Mouse (Mus musculus): ENCODE measurements around the gene Sema4g. TPM values are rescaled to one million over a fixed set of nuclear protein-coding genes. Genes with fewer than 3 reads are reported as not detected.

Sema4g gene
- polyA plus RNA-seq, 1 experiment, result 0.53 TPM

DNA sequence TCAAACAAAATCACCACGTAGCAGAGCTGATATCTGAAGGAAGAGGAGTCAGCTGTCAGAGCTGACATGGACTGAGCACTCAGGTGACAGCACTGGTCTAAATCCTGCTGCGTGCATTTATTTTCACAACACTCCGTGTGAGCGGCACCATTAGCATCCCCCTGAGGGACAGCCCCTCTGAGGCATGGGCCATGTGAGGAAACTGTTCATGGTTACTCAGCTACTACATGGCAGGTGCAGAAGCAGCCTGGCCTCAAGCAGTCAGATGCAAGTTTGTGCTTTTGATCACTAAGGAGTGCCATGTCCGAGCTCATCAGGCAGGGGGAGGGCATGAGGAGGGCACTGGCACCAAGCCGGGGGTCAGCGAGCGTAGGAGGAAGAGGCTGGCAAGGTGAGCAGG, 10.7 kb downstream of the Sema4g start:
- TF ChIP-seq GATA1 (IDR thresholded peaks at IDR 0.05; ENCODE audit: borderline replicate concordance, low read length) (no peak), FLI1 (IDR thresholded peaks at IDR 0.05; ENCODE audit: low read length) (no peak)
- Histone ChIP-seq H3K9me3 (no peaks in the 10 kb centered on the region), H3K4me1 (peaks cover 42% of the 10 kb centered on the region), H3K4me3 (replicated peaks) (no peak overlapping the region), H3K36me3 (replicated peaks; ENCODE audit: low read length) (peaks cover 41% of the 10 kb centered on the region), H3K27me3 (replicated peaks) (peaks cover 28% of the 10 kb centered on the region)

DNA sequence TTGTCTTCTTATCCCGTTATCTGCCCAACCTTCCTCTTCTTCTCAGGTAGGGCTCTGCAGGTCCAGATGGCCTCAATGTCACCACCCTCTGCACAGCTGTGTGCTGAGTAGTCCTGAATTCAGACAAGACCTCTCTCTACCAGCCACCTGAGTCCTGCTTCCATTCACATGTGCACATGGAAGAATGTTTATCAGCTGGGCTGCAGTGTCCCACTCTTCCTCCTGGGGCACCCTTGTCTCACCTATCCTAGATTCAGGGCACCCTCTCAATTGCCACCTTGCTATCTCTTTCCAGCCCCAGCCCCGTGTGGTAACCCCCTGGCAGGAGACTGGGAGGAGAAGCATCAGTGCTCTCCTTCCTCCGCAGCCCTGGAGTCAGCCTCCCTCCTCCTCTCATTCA, 13.4 kb downstream of the Sema4g start:
- TF ChIP-seq FLI1 (IDR thresholded peaks at IDR 0.05; ENCODE audit: low read length) (no peak), GATA1 (IDR thresholded peaks at IDR 0.05; ENCODE audit: borderline replicate concordance, low read length) (no peak)
- Histone ChIP-seq H3K4me1 (peaks cover 51% of the 10 kb centered on the region), H3K36me3 (replicated peaks; ENCODE audit: low read length) (peaks cover 48% of the 10 kb centered on the region), H3K27me3 (replicated peaks) (peaks cover 13% of the 10 kb centered on the region), H3K9me3 (no peaks in the 10 kb centered on the region), H3K4me3 (replicated peaks) (peak overlapping the region; percentile 7)

DNA sequence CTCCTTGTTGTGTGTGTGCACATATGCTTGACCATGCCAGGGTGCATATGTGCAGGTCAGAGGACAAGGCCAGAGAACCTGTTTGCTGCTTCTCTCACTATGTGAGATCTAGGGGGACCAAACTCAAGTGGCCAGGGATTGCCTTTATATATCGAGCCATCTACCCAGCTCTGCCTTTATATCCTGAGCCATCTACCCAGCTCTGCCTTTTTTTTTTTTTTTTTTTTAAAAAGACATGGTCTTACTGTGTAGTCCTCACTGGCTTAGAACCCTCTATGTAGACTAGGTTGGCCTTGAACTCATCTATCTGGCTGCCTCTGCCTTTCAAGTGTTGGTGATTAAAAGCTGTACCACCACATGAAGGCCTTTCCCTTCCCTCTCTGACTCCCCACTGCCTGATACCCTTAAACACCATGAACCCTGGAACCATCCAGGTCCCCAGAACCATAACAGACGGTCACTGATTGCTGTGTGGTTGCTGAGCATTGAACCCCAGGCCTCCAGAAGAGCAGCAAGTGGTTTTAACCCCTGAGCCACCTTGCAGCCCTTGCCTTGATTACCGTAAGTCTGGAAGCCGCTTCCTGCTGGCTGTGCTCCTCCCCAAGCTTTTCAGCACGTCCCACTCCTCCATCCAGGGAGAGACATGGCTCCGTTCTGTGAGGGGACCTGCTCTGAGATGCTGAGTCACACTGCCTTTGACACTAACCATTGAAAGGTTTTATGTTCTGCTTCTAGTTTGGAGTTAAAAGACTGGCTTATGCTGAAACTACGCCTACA, 15.0 kb downstream of the Sema4g start:
- H3K9me3 ChIP-seq, result no peaks in the 10 kb centered on the region

DNA sequence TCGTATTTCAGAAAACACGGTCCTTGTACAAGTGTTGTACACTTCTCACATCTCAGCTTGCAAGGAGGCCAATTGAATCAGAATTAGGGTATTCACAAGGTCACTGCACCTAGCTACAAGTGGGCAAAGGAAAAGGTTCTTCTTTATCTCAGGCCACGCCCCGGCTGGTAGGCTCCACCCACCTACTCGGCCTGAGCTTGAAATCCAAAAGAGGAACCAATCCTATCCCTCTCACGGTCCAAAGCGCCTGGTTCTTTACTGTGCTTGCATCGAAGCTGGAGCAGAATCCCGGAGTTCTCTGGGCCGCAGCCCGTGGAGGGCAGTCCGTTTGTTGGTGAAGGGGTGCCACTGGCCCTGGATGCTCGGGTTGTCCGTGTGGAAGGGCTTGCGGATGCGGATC, 16.5 kb downstream of the Sema4g start, which contains the start of gene Twnk:
Gene Twnk, plus strand, starts transcription at position 220 of the 400 bp plus-strand sequence.
- Histone ChIP-seq H3K27me3 (replicated peaks) (no peaks in the 10 kb centered on the region), H3K36me3 (replicated peaks; ENCODE audit: low read length) (peaks cover 75% of the 10 kb centered on the region), H3K4me3 (replicated peaks) (peak within 1 kb of the TSS; percentile 100), H3K9me3 (no peaks in the 10 kb centered on the region), H3K4me1 (peaks cover 54% of the 10 kb centered on the region)
- TF ChIP-seq GATA1 (IDR thresholded peaks at IDR 0.05; ENCODE audit: borderline replicate concordance, low read length) (no peak), FLI1 (IDR thresholded peaks at IDR 0.05; ENCODE audit: low read length) (no peak)

More for the DNA sequence above, 15.0 kb downstream of the Sema4g start:
- Histone ChIP-seq H3K27me3 (replicated peaks) (peaks cover 3% of the 10 kb centered on the region), H3K36me3 (replicated peaks; ENCODE audit: low read length) (peaks cover 62% of the 10 kb centered on the region), H3K4me3 (replicated peaks) (no peak overlapping the region), H3K4me1 (peaks cover 50% of the 10 kb centered on the region)
- no peak for TF ChIP-seq GATA1 (IDR thresholded peaks at IDR 0.05; ENCODE audit: borderline replicate concordance, low read length)
- TF ChIP-seq FLI1 (IDR thresholded peaks at IDR 0.05; ENCODE audit: low read length), result no peak

DNA sequence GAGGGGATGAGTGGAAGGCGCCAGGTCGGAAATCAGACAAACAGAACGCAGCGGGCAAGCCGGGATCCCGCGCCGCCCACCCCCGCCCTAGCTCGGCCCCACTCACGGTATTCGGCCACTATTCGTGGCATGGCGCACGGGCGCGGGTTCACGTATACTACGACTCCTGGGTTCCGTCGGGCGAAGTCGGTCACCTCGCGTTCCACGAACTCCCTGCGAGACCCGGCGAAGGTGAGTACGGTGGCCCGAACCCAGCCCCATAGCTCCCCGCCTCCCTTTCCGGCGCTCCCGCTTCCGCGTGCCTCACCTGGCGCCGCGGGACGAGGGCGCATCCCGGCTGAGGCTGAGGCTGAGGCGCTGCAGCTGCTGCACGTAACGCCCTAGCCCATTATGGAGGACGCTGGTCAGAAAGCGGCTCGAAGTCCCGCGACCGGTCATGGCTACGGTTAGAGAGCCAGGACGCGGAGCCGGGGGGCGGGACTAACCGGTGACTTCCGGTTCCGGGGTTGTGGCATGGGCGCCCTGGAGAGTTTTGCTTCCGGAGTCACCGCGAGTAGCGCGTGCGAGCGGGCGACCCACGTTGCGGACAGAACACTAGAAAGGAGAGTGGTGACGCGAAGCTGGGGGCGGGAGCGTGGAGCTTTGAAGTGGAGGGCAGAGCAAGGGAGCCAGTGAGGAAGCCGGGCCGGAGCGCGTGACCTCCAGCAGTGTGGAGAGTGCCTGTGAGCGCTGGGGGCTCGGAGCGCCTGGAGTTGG, 17.2 kb downstream of the Sema4g start, which contains the start of gene Mrpl43:
Gene Mrpl43, minus strand, starts transcription at position 486 of the 756 bp plus-strand sequence.
- H3K27me3 ChIP-seq (replicated peaks), result no peaks in the 10 kb centered on the region
- H3K9me3 ChIP-seq, result no peaks in the 10 kb centered on the region
- peaks cover 75% of the 10 kb centered on the region for H3K36me3 ChIP-seq (replicated peaks; ENCODE audit: low read length)
- peaks cover 54% of the 10 kb centered on the region for H3K4me1 ChIP-seq
- peak within 1 kb of the TSS; percentile 100 for H3K4me3 ChIP-seq (replicated peaks)
- TF ChIP-seq FLI1 (IDR thresholded peaks at IDR 0.05; ENCODE audit: low read length) (peak; percentile 70; the same call in 1 of the 2 replicates), GATA1 (IDR thresholded peaks at IDR 0.05; ENCODE audit: borderline replicate concordance, low read length) (no peak)

DNA sequence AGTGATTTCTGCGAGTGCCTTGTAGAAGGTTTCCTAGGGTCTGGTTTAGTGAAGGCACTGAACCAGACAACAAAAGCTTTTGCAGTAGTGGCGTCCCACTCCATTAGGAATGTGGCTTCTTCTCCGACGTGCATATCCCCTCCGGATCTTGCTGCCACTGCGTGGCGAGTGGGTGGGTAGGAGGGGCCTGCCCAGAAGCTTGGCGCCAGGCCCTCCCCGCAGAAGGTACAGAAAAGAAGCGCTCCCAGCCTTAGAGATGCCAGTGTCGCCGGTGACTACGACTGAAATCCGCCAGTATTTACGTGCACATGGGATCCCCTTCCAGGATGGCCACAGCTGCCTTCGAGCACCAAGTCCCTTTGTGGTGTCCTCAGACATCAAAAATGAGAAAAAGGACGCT, 18.1 kb downstream of the Sema4g start:
- H3K36me3 ChIP-seq (replicated peaks; ENCODE audit: low read length), result peaks cover 76% of the 10 kb centered on the region
- no peak for TF ChIP-seq GATA1 (IDR thresholded peaks at IDR 0.05; ENCODE audit: borderline replicate concordance, low read length)
- no peak for TF ChIP-seq FLI1 (IDR thresholded peaks at IDR 0.05; ENCODE audit: low read length)
- H3K4me3 ChIP-seq (replicated peaks), result peak overlapping the region; percentile 100
- H3K9me3 ChIP-seq, result no peaks in the 10 kb centered on the region
- H3K27me3 ChIP-seq (replicated peaks), result no peaks in the 10 kb centered on the region
- H3K4me1 ChIP-seq, result peaks cover 54% of the 10 kb centered on the region

DNA sequence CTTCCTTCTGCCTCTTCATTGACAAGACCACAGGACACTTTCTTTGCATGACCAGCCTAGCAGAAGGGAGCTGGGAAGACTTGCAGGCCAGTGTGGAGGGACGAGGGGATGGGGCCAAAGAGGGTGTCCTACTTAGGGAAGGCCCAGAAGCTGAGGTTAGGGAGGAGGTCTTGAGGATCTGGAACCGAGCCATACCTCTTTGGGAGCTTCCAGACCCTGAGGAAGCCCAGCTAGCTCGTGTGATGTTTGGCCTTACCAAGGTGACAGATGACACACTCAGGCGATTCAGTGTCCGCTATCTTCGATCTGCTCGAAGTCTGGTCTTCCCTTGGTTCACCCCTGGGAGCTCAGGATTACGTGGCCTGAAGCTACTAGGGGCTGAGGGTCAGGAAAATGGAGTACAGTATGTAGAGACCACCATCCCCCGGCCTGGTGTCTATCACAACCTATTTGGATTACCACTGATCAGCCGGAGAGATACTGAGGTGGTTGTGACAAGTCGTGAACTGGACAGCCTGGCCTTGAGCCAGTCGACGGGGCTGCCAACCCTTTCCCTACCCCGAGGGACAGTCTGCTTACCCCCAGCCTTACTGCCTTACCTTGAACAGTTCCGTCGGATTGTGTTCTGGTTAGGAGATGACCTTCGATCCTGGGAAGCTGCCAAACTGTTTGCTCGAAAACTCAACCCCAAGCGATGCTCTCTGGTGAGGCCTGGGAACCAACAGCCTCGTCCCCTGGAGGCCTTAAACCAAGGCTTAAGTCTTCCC, 18.7 kb downstream of the Sema4g start:
- H3K27me3 ChIP-seq (replicated peaks), result no peaks in the 10 kb centered on the region

DNA sequence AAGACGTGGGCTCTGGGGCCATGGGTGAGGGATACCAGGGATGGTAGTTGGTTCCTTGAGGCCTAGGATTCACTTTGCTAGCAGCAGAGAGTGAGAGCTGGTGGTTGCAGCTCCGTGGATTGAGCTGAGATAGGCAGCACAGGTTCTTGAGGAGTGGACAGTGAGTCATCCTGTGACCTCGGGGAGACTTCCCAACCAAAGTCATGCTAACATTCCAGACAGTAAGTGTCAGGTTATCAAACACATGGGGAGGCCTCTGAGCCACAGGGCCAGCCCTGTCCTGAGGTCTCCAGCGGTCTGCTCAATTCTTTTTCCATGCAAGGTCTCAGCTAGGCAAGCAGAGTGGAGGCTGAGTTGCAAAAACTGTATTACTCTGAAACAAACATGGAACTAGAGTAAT, 21.7 kb downstream of the Sema4g start:
- Histone ChIP-seq H3K4me1 (peaks cover 60% of the 10 kb centered on the region), H3K36me3 (replicated peaks; ENCODE audit: low read length) (peaks cover 51% of the 10 kb centered on the region), H3K27me3 (replicated peaks) (no peaks in the 10 kb centered on the region), H3K9me3 (no peaks in the 10 kb centered on the region), H3K4me3 (replicated peaks) (no peak overlapping the region)
- no peak for TF ChIP-seq FLI1 (IDR thresholded peaks at IDR 0.05; ENCODE audit: low read length)
- no peak for TF ChIP-seq GATA1 (IDR thresholded peaks at IDR 0.05; ENCODE audit: borderline replicate concordance, low read length)

More for the DNA sequence above, 18.7 kb downstream of the Sema4g start:
- H3K4me3 ChIP-seq (replicated peaks), result peak overlapping the region; percentile 100
- H3K9me3 ChIP-seq, result no peaks in the 10 kb centered on the region
- TF ChIP-seq GATA1 (IDR thresholded peaks at IDR 0.05; ENCODE audit: borderline replicate concordance, low read length), result no peak
- no peak for TF ChIP-seq FLI1 (IDR thresholded peaks at IDR 0.05; ENCODE audit: low read length)
- H3K36me3 ChIP-seq (replicated peaks; ENCODE audit: low read length), result peaks cover 76% of the 10 kb centered on the region
- peaks cover 54% of the 10 kb centered on the region for H3K4me1 ChIP-seq

DNA sequence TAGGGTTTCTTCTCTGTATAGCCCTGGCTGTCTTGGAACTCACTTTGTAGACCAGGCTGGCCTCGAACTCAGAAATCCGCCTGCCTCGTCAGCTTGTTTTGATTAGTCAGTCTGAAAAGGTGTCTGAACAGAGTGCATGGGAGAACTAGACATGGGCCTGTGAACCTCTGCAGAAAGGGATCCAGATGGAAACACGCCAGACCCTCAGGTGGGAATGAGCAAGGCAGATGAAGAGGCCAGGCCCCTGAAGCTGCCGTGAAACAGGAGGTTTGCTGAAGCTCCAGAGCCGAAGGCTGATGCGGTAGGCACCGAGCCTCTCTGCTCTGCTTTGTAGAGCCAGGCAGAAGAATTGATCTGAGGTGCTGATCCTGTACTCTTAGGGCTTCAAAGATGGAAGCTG, 23.3 kb downstream of the Sema4g start:
- H3K9me3 ChIP-seq, result no peaks in the 10 kb centered on the region
- no peak overlapping the region for H3K4me3 ChIP-seq (replicated peaks)
- peaks cover 60% of the 10 kb centered on the region for H3K4me1 ChIP-seq
- TF ChIP-seq FLI1 (IDR thresholded peaks at IDR 0.05; ENCODE audit: low read length), result no peak
- no peak for TF ChIP-seq GATA1 (IDR thresholded peaks at IDR 0.05; ENCODE audit: borderline replicate concordance, low read length)
- H3K27me3 ChIP-seq (replicated peaks), result no peaks in the 10 kb centered on the region
- peaks cover 51% of the 10 kb centered on the region for H3K36me3 ChIP-seq (replicated peaks; ENCODE audit: low read length)

Data from megakaryocyte, embryonic 14.5 days (primary cell).